Mouse (Mus musculus) limb, embryonic 12.5 days (tissue): ENCODE data around the gene Cela2a. TPM values are rescaled to one million over a fixed set of nuclear protein-coding genes. Genes with fewer than 3 reads are reported as not detected.
"Not testable (repeated sequence)": the region's sequence is repeated elsewhere in the genome, so short reads cannot be mapped to it uniquely, and the experiment has no call there.

ENCODE experiments used
- ATAC-seq: fragments of 200-750 bp; cut with Nextera tagmentation; 2 replicates; pipeline ENCODE4 v1.8.0; 2017; ENCODE audit warnings: low read depth, moderate TSS enrichment; ENCODE audit not compliant: insufficient number of reproducible peaks, insufficient read depth, low FRiP score, low TSS enrichment
- H3K27ac ChIP-seq: fragments of 300-500 bp; sonication (generic); 2 replicates; pipeline ENCODE4 v1.5.1; 2016; ENCODE audit warnings: mild to moderate bottlenecking, moderate library complexity
- H3K27me3 ChIP-seq: fragments of 300-500 bp; sonication (generic); 2 replicates; pipeline ENCODE4 v1.6.1; 2016; ENCODE audit warnings: mild to moderate bottlenecking, moderate library complexity
- H3K36me3 ChIP-seq: fragments of 300-500 bp; sonication (generic); 2 replicates; pipeline ENCODE4 v1.6.1; 2016; ENCODE audit warnings: mild to moderate bottlenecking, moderate library complexity
- H3K4me1 ChIP-seq: fragments of 300-500 bp; sonication (generic); replicated peaks from 2 replicates; pipeline ENCODE4 v1.6.1; 2016
- H3K4me2 ChIP-seq: fragments of 300-500 bp; sonication (generic); 2 replicates; pipeline ENCODE4 v1.6.1; 2016; ENCODE audit warnings: mild to moderate bottlenecking, moderate library complexity
- H3K4me3 ChIP-seq: fragments of 300-500 bp; sonication (generic); replicated peaks from 2 replicates; pipeline ENCODE4 v1.5.1; 2016; ENCODE audit warnings: mild to moderate bottlenecking
- H3K9ac ChIP-seq: fragments of 300-500 bp; sonication (generic); replicated peaks from 2 replicates; pipeline ENCODE4 v1.6.1; 2016; ENCODE audit warnings: mild to moderate bottlenecking, moderate library complexity
- H3K9me3 ChIP-seq: fragments of 300-500 bp; sonication (generic); 2 replicates; pipeline ENCODE4 v1.6.1; 2016; ENCODE audit warnings: mild to moderate bottlenecking, moderate library complexity
- WGBS: fragments of 180-500 bp; shearing (Covaris S2); methylation state at CpG from one replicate; pipeline ENCODE4 v1.1.7; 2016; 5-methylcytosine and 5-hydroxymethylcytosine counted together
- polyA plus RNA-seq: library from polyadenylated mRNA; unstranded; fragments of >200 nt; fragmentation: Nextera tagmentation; extraction: Ambion mirVana; gene quantifications from 2 replicates; pipeline ENCODE4 v1.2.1, GENCODE M21; 2016

Gene Cela2a
- polyA plus RNA-seq, 1 experiment from 2014 or later = not detected

DNA sequence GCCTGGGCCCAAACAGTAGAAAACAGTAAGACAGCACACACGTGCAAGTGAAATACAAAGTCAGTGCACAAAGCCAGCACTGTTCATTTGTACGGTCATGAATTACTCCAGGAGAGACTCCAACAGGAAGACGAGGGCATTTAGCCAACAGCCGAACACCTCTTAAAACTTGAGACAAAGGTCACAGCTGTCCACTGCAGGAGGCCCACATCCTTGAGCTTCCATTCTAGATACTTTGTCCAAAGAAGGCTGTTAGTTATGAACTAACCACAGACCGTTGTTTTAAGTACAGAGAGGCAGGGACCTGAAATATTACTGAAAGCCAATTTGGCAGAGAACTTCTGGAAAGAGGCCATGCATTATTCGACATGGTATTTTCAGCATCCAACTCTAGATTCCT lies 38.9 kb downstream of the Cela2a start:
- no peak overlapping the region for H3K9ac ChIP-seq
- no peak overlapping the region for H3K4me2 ChIP-seq
- no peaks in the 10 kb centered on the region for H3K27me3 ChIP-seq
- peak overlapping the region; percentile 35; the same call in 1 of the 2 replicates for H3K27ac ChIP-seq
- no peak overlapping the region for H3K4me3 ChIP-seq
- no peak for ATAC-seq
- 68% methylated on average over 6 of the region's 6 CpGs for WGBS
- H3K9me3 ChIP-seq = no peaks in the 10 kb centered on the region
- peaks cover 52% of the 10 kb centered on the region for H3K36me3 ChIP-seq
- H3K4me1 ChIP-seq = peaks cover 8% of the 10 kb centered on the region

DNA sequence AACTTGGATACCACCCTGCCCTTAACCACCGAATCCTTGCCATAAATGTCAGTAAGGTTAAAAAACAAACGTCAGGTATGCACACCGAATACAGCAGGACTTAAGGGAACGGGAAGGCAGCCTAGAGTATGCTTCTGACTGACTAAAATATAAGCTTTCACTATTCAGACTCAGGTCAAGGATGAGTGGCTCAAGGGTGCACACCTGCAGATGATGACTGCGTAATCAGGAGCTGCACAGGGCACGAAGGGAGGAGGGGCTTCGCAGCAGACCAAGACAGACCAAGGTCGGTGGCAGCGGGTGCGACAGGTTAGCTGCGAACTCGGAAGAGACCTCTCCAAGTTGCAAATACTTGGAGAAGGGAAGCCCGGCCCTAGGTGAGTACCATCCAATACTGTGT lies 39.8 kb downstream of the Cela2a start:
- Histone ChIP-seq H3K27ac (peak overlapping the region; percentile 37; the same call in 1 of the 2 replicates), H3K27me3 (no peaks in the 10 kb centered on the region)
- ATAC-seq = no peak

DNA sequence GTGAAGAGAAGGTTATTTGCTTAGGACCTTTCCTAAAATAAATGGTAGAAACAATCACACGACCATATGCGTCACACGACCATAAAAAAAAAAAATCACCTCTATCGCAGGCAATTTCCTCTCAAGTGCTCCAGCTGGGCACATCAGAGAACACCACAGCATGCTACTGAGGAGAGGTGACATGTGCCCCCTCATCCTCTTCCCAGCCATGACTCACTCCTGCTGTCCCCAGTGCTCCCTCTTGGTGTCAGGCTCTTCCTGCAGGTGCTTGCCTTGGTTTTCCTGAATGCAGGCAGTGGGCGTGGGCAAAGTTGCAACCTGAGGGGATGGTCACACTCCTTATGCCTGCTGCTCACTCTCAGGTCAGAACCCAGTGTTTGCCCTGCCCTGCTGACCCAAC lies 41.1 kb downstream of the Cela2a start:
- 69% methylated on average over 5 of the region's 5 CpGs for WGBS
- H3K9ac ChIP-seq = no peak overlapping the region
- no peaks in the 10 kb centered on the region for H3K27me3 ChIP-seq
- H3K4me1 ChIP-seq = peaks cover 4% of the 10 kb centered on the region
- H3K9me3 ChIP-seq = no peaks in the 10 kb centered on the region
- no peak overlapping the region for H3K4me2 ChIP-seq
- H3K27ac ChIP-seq = no peak overlapping the region
- no peak overlapping the region for H3K4me3 ChIP-seq
- no peak for ATAC-seq
- peaks cover 74% of the 10 kb centered on the region for H3K36me3 ChIP-seq

More for the DNA sequence above, 39.8 kb downstream of the Cela2a start:
- H3K36me3 ChIP-seq = peaks cover 61% of the 10 kb centered on the region
- WGBS = 91% methylated on average over 13 of the region's 13 CpGs
- H3K4me2 ChIP-seq = no peak overlapping the region
- H3K9me3 ChIP-seq = no peaks in the 10 kb centered on the region
- no peak overlapping the region for H3K4me3 ChIP-seq
- H3K4me1 ChIP-seq = peaks cover 7% of the 10 kb centered on the region
- H3K9ac ChIP-seq = no peak overlapping the region

DNA sequence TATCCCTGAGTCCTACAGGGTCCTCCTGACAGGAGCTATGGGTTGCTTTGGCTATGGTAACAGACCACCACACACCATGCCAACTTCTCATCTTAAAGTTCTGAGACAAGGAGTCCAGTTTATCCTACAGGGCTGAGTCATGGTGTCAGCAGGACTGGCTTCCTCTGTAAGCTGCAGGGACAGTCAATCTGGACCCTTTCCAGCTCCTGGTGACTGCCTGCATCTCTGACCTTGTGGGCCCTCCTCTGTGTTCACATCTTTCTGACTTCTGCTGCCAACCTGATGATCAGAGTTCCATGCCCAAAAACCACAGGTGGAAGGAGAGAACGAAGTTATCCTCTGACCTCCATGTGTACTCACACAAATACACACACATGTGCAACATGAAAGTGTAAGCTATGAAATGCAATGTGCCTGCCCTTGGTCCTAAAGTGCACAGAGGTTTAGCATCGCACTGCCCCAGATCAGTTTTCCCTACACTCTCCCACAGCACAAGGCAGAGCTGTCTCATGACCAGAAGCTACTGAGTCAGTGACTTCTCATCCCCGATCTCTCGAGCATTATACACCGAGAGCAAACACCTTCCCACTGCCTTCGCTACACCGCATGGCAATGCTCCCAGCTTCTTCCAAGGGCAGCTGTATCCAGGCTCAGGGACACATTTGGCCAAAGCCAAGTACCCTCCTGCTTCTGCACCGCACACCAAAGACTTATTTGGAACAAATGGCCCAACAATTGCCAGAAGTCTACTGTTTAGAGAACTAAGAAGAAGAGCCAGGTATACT lies 44.6 kb downstream of the Cela2a start:
- WGBS = 94% methylated on average over 8 of the region's 8 CpGs
- Histone ChIP-seq H3K36me3 (peaks cover 98% of the 10 kb centered on the region), H3K27me3 (no peaks in the 10 kb centered on the region)

DNA sequence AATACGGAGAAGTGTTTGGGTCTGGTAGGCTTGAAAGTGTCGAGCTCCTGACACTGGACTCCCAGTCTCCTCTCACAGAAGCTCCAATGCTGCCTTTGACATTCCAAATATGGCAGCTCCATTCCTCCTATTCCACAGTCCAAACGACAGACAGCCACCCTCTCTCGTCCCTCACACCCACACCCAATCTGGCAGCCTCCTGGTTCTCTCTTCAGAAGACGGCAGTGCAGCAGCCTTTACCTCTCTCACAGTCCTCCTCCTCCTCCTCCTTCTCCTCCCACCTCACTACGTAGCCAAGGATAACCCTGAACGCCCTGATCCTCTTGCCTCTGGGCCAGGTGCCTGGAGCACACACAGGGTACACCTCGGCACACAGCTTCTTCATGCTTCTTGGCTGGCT lies 46.1 kb downstream of the Cela2a start:
- no peak for ATAC-seq
- no peak overlapping the region for H3K4me2 ChIP-seq
- H3K4me1 ChIP-seq = no peaks in the 10 kb centered on the region
- H3K27me3 ChIP-seq = no peaks in the 10 kb centered on the region
- 89% methylated on average over 8 of the region's 8 CpGs for WGBS
- no peak overlapping the region for H3K4me3 ChIP-seq
- H3K36me3 ChIP-seq = peaks cover 99% of the 10 kb centered on the region
- H3K9ac ChIP-seq = no peak overlapping the region
- H3K9me3 ChIP-seq = no peaks in the 10 kb centered on the region
- no peak overlapping the region for H3K27ac ChIP-seq

More for the DNA sequence above, 44.6 kb downstream of the Cela2a start:
- Histone ChIP-seq H3K9ac (no peak overlapping the region), H3K9me3 (no peaks in the 10 kb centered on the region), H3K27ac (no peak overlapping the region), H3K4me3 (no peak overlapping the region), H3K4me1 (no peaks in the 10 kb centered on the region), H3K4me2 (no peak overlapping the region)
- ATAC-seq = no peak

DNA sequence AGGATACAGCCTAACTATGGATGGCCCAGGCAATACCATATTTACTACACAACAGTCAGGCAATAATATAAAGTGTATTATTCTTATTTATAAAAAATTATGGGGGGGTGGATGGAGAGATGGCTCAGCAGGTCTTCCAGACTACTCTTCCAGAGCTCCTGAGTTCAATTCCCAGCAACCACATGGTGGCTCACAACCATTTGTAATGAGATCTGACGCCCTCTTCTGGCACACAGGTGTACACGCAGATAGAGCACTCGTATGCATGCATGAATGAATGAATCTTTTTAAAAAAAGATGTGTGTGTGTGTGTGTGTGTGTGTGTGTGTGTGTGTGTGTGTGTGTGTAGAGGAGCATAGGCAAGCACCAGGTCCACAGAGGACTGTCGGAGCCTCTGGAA lies 52.9 kb downstream of the Cela2a start:
- not testable (repeated sequence) for H3K9ac ChIP-seq, H3K4me1 ChIP-seq, H3K27me3 ChIP-seq, H3K27ac ChIP-seq, H3K4me2 ChIP-seq, H3K9me3 ChIP-seq, ATAC-seq, H3K4me3 ChIP-seq
- peaks cover 100% of the 10 kb centered on the region for H3K36me3 ChIP-seq
- 84% methylated on average over 4 of the region's 4 CpGs for WGBS

DNA sequence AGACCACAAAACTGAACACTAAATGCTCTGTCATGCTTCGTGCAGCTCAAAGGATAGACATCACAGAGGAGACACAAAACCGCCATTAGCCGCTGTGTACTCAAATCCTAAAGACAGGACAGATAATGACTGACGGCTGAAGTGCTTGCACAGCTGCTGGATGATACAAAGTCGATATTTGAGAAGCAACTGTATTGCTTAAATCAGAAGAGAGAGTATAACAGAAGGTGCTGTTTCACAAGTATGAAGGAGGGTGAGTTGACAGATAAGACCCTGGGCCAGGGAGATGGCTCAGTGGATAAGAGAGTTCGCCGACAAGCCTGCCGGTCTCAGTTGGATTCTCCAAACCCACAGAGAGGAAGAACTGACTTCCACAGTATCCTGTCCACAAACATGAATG lies 54.1 kb downstream of the Cela2a start:
- peaks cover 100% of the 10 kb centered on the region for H3K36me3 ChIP-seq
- ATAC-seq = no peak
- WGBS = 92% methylated on average over 8 of the region's 8 CpGs
- no peak overlapping the region for H3K27ac ChIP-seq
- H3K4me2 ChIP-seq = no peak overlapping the region
- no peaks in the 10 kb centered on the region; the same call in 1 of the 2 replicates for H3K4me1 ChIP-seq
- no peaks in the 10 kb centered on the region for H3K9me3 ChIP-seq
- H3K27me3 ChIP-seq = no peaks in the 10 kb centered on the region
- no peak overlapping the region for H3K9ac ChIP-seq
- H3K4me3 ChIP-seq = no peak overlapping the region

DNA sequence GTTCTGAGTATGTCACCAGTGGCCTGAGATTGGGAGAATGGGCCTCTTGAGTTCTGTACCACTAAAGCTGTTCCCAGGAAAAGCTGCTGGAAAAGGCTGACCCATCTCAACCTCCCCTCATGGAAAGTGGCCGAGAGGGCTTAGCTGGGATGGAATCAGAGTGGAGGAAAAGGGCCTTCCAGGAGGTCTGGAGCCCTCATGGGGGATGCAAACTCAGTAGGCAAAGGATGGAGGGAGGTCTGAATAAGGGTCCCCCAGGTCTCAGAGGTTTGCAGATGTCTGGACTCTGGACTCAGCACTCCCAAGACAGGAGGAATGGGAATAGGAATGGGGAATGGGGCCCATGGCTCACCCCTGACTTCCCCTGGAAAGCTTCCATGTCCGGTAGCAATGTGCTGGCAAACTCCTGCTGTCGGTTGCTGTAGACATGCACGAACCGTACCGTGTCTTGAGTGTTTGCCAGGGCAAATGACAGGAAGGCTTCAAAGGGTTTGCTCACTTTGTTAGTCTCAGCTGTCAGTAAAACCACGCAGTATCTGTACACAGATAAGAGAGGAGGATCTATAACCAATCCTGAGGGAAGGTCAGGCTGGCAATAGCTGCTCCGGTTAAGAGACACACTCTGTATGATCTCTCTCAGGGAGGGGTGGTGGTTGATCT lies 56.3 kb downstream of the Cela2a start:
- H3K36me3 ChIP-seq = peaks cover 96% of the 10 kb centered on the region

DNA sequence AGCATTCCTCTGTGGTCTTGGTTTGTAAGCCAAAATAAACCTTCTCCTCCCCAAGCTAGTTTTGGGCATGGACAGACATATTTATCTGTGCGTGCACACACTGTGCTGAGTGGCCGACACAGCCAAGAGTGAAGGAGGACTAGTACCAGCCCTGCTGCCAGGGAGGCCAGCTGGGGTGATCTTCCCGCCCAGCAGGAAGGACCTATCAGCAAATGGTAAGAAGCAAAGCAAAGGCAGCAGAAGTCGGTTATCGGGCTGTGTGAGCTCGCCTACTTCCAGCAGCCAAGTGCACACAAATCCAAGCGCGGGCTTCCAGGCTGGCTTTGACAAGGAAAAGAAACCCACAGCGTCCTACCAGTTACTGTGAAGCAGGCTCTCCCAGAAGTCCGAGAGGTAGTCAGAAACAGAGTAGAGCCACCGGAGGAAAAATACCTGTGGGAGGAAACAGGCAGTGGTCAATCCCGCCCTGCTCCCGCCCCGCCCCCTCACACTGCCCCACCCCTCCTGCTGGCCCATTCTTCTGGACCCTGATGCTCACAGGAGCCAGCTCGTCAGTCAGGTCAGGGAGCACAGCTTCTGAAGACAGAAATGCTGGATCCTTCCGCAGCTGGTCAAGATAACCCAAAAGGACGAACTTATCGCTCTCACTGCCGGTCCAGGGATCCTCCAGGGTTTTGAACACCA lies 58.5 kb downstream of the Cela2a start:
- 75% methylated on average over 19 of the region's 19 CpGs for WGBS
- Histone ChIP-seq H3K27me3 (no peaks in the 10 kb centered on the region), H3K4me3 (no peak overlapping the region), H3K9me3 (no peaks in the 10 kb centered on the region), H3K4me1 (no peaks in the 10 kb centered on the region; the same call in 1 of the 2 replicates), H3K27ac (peak overlapping the region; percentile 72), H3K4me2 (no peak overlapping the region), H3K9ac (no peak overlapping the region), H3K36me3 (peaks cover 96% of the 10 kb centered on the region)
- ATAC-seq = no peak

More for the DNA sequence above, 56.3 kb downstream of the Cela2a start:
- no peak overlapping the region for H3K4me2 ChIP-seq
- H3K27me3 ChIP-seq = no peaks in the 10 kb centered on the region
- no peak for ATAC-seq
- H3K9ac ChIP-seq = no peak overlapping the region
- 93% methylated on average over 8 of the region's 8 CpGs for WGBS
- no peak overlapping the region for H3K4me3 ChIP-seq
- no peaks in the 10 kb centered on the region for H3K9me3 ChIP-seq
- H3K27ac ChIP-seq = no peak overlapping the region
- H3K4me1 ChIP-seq = no peaks in the 10 kb centered on the region; the same call in 1 of the 2 replicates

DNA sequence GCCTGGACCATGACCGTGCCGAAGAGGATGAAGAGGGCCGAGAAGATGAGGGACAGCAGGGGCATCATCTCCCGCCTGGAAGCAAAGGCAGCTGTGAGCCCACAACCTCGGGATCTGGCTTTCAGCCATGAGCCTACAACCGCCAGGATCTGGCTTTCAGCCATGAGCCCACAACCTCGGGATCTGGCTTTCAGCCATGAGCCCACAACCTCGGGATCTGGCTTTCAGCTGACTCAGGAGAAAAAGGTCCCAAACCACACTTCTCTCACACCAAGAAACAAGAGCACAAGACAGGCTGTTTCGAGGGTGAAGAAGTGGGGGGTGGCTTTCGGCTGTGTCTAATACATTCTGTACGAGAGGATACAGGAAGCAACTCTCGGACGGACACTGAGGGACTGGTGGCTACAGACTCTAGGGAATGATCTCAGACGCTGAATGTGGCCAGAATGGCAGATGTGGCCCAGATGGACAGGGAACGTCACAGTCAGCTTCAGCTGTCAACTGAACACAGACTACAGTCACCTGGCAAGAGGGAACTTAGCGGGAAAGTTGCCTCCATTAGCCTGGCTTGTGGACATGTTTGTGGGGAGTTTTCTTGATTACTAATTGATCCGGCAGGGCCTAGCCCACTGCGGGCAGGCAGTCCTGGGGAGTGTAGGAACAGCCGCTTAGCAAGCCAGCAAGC lies 59.1 kb downstream of the Cela2a start:
- H3K36me3 ChIP-seq = peaks cover 96% of the 10 kb centered on the region
- no peaks in the 10 kb centered on the region for H3K9me3 ChIP-seq
- H3K4me3 ChIP-seq = no peak overlapping the region
- 77% methylated on average over 19 of the region's 19 CpGs for WGBS
- no peaks in the 10 kb centered on the region for H3K27me3 ChIP-seq
- peak overlapping the region; percentile 72 for H3K27ac ChIP-seq
- H3K4me2 ChIP-seq = no peak overlapping the region
- H3K4me1 ChIP-seq = no peaks in the 10 kb centered on the region; the same call in 1 of the 2 replicates
- no peak overlapping the region for H3K9ac ChIP-seq
- ATAC-seq = no peak

DNA sequence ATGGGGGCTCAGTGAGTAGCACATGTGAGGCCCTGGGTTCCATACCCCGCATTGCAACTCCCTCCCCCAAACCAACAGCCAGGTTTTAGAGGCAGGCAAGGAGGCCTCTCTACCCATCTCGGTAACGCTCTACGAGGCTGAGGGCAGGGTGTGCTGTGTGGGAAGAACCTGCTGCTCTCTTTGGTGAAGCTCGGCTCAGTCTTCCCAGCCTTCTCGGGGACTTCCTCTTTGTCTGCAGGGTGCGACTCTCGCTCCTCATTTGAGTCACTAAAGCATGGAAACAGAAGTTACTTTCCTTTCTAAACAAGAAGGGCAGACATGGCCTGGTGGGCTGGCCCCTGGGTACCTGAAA lies 59.7 kb downstream of the Cela2a start:
- ATAC-seq = no peak
- H3K36me3 ChIP-seq = peaks cover 95% of the 10 kb centered on the region
- 89% methylated on average over 8 of the region's 8 CpGs for WGBS
- H3K4me3 ChIP-seq = no peak overlapping the region
- H3K4me1 ChIP-seq = no peaks in the 10 kb centered on the region; the same call in 1 of the 2 replicates
- no peaks in the 10 kb centered on the region for H3K27me3 ChIP-seq
- H3K27ac ChIP-seq = peak overlapping the region; percentile 72; the same call in 1 of the 2 replicates
- H3K9ac ChIP-seq = no peak overlapping the region
- H3K4me2 ChIP-seq = no peak overlapping the region
- no peaks in the 10 kb centered on the region for H3K9me3 ChIP-seq
